Mouse (Mus musculus) embryonic stem cell, embryonic (primary cell): ENCODE measurements around the gene Ankdd1b.

Experiments used
- CTCF ChIA-PET, 4 experiments: fragments of 300-600 bp in 2 of 4; fragments of 350-600 bp in 2 of 4; sonication (Branson Sonifier 250); formaldehyde crosslinking; loops; one replicate each; lab custom pipeline; 2022; ENCODE audit warnings: inconsistent platforms in 2 of 4; lab: Charles Lee
- POLR2A ChIA-PET, 4 experiments: fragments of 300-600 bp in 2 of 4; fragments of 350-600 bp in 2 of 4; sonication (Branson Sonifier 250); formaldehyde crosslinking; loops; one replicate each; lab custom pipeline; 2022; ENCODE audit warnings: antibody characterized with exemption in 4 of 4, inconsistent platforms in 1 of 4; lab: Charles Lee

The Ankdd1b gene

GRCm38 (mm10) chr13:96470957-96471356 lies at the start of gene Ankdd1b:
Gene Ankdd1b, minus strand, starts transcription at chr13:96471198.
- ChIA-PET POLR2A (interaction anchor here in 1 of 4 experiments (0.5 kb wide), 1 partner anchor 24 kb away, joined by 5 read pairs; no protein-coding TSS in a partner anchor), CTCF (no interaction called here)

GRCm38 (mm10) chr13:96517335-96517734 lies 46.3 kb upstream of the Ankdd1b start:
- CTCF ChIA-PET: interaction anchor here in 2 of 4 experiments (0.5 to 1.2 kb wide), 3 partner anchors 14 to 420 kb away, joined by 3 to 4 read pairs (median 3); no protein-coding TSS in a partner anchor
- POLR2A ChIA-PET: interaction anchor here in 2 of 4 experiments (0.6 to 1.7 kb wide), 7 partner anchors 9 to 38 kb away, joined by 3 to 6 read pairs (median 4); partner anchors contain the start of genes Col4a3bp (in 1 of the 2) and Polk (in 1 of the 2)

- CTCF ChIA-PET: interaction anchor here in 1 of 4 experiments (1.2 kb wide), 1 partner anchor 13 kb away, joined by 3 read pairs; no protein-coding TSS in a partner anchor
- POLR2A ChIA-PET: interaction anchor here in 2 of 4 experiments (1.1 to 1.7 kb wide), 5 partner anchors 12 to 39 kb away, joined by 3 to 6 read pairs (median 4); partner anchors contain the start of genes Col4a3bp (in 1 of the 2) and Polk (in 1 of the 2)
These were observed 45.3 kb upstream of the Ankdd1b start for GRCm38 (mm10) chr13:96516249-96516648.

DNA sequence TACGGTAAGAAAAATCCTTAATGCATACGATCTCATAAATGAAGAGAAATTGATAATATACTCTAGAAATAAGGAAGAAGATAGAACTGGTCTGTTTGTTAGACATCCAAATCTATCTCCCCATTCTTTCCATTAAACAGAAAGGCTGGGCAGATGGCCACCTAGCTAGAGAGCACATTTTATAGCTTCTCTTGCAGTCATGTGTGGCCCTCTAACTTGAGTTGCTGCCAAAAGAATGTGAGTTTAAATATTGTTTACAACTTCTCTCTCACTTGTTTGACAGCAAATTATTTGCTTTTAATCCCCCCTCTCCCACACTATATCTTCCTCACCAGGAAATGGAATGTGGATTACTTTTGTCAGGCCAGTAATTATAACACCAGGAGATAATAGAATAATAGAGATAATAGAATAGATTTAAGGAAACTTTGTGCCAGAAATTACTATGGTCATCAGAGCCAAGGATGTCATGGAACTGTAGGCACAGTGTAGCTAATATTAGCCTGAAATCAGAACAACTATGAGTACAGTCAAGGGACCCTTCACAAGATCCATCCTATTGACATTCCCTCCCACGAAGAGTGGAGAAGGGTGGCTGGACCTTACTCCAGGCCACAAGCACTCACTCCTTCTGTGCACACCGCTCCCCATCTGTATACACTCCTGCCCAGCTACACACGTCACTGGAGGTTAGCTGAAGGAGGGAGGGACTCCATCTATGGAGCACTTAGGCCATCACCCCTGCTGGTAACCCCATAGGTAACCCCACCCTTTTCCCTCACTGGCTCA lies 43.4 kb upstream of the Ankdd1b start:
- POLR2A ChIA-PET: no interaction called here
- CTCF ChIA-PET: interaction anchor here in 1 of 4 experiments (0.6 kb wide), 1 partner anchor 23 kb away, joined by 5 read pairs; no protein-coding TSS in a partner anchor

DNA sequence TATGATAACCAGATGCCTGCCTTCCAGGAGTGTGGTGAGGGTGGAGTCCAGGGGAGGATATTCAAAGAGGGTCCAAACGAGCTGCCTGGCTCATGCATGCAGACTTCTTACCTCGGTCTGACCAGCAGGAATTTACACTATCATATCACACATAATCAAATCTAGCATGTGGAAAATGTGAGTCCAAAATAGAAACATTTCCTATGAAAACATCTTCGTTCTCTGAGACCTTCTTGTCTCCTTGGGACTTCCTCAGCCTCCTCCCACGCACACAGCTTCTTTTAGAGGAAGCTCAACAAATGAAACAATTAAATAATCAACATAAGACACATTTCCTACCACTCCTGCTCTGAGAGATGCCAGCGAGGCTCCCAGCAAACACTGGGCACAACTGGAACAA lies 40.9 kb upstream of the Ankdd1b start:
- ChIA-PET CTCF (interaction anchor here in 1 of 4 experiments (0.6 kb wide), 1 partner anchor 21 kb away, joined by 3 read pairs; no protein-coding TSS in a partner anchor), POLR2A (interaction anchor here in 2 of 4 experiments (0.8 to 1.0 kb wide), 2 partner anchors 15 to 20 kb away, joined by 3 to 4 read pairs; no protein-coding TSS in a partner anchor)

DNA sequence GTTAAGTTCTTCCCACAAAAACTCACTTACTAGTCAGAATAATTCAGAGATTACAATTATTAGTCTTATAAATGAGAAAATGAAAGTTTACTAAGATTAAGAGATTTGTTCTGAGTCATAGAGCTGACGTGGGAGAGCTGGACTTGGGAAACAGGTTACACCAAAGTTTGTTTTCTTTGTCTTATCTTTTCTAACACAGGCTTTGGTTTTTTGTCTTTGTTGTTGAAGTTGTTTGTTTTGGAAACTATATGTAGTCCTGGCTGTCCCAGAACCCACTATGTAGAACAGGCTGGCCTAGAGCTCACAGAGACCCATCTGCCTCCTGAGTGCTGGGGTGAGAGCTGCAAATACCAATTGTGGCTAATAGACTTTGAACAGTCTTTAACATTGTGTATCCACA lies 40.3 kb upstream of the Ankdd1b start:
- POLR2A ChIA-PET: interaction anchor here in 2 of 4 experiments (0.8 to 1.0 kb wide), 2 partner anchors 16 to 21 kb away, joined by 3 to 4 read pairs; no protein-coding TSS in a partner anchor
- CTCF ChIA-PET: no interaction called here

DNA sequence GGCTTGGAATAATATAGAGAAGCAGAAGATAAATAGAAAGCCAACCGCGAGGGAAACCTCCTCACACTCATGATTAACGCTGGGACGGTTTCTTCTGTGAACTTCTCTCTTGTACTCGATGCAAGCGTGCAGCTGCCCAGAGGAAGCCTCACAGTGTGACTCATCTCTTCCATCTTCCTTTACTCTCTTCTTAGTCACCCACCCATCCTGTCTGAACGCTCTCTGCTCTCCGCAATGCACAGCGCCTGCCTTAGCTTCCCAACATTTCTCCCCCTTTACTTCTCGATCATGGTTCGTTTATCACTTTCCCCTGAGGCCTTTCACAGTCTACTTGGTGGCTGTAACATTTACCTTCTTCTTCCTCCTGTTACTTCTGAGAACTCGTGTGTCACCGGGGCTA lies 39.6 kb upstream of the Ankdd1b start:
- CTCF ChIA-PET: no interaction called here
- POLR2A ChIA-PET: interaction anchor here in 1 of 4 experiments (1.2 to 1.5 kb wide), 2 partner anchors 11 to 32 kb away, joined by 3 to 4 read pairs; partner anchors contain the start of genes Col4a3bp and Polk

GRCm38 (mm10) chr13:96507541-96507940 lies 36.5 kb upstream of the Ankdd1b start:
- CTCF ChIA-PET: interaction anchor here in 1 of 4 experiments (0.6 to 1.2 kb wide), 2 partner anchors 9 to 506 kb away, joined by 3 to 4 read pairs; no protein-coding TSS in a partner anchor
- POLR2A ChIA-PET: interaction anchor here in 1 of 4 experiments (1.4 kb wide), 1 partner anchor 18 kb away, joined by 3 read pairs; no protein-coding TSS in a partner anchor

DNA sequence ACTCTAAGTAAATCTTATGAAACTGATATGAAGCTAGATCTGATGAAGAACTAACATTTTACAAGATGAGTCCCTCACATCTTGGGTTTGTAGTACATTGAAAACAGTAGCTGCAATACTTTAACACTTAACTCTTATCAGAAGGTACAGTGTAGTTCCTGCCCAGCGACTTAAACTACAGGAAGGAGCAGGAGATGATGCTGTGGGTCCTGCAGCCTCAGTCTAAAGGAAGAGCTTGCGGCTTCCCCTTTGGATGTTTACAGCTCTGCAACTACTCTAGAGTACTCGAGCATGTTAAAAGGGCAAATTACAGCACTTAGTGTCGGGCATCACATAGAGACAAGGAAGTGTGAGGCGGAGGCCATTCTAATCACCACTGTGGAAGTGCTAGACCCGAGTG lies 35.3 kb upstream of the Ankdd1b start:
- CTCF ChIA-PET: no interaction called here
- POLR2A ChIA-PET: interaction anchor here in 1 of 4 experiments (0.6 kb wide), 1 partner anchor 41 kb away, joined by 6 read pairs; no protein-coding TSS in a partner anchor

- POLR2A ChIA-PET: no interaction called here
- CTCF ChIA-PET: no interaction called here
These were observed 34.7 kb upstream of the Ankdd1b start for GRCm38 (mm10) chr13:96505661-96506060.

- POLR2A ChIA-PET: no interaction called here
- CTCF ChIA-PET: no interaction called here
These were observed 28.9 kb upstream of the Ankdd1b start for GRCm38 (mm10) chr13:96499891-96500290.

DNA sequence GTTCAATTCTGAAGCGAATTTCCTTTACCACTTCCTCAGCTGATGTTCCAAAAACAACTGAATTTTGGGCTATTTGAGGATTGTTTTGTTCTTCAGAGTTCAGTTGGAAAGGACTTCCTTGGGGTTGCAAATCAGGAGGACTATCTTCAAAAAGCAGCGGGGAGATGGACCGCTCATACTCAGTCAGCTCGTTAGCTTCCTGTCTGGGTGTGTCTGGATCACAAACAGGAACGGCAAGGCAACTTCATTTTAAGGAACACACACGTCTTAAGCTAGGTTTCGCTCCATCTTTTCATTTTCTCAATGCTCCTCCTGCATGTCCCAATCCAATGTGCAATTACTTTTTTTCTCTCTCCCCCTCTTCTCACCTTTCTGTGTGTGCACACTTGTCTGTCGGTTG lies 25.6 kb upstream of the Ankdd1b start:
- ChIA-PET CTCF (no interaction called here), POLR2A (no interaction called here)

DNA sequence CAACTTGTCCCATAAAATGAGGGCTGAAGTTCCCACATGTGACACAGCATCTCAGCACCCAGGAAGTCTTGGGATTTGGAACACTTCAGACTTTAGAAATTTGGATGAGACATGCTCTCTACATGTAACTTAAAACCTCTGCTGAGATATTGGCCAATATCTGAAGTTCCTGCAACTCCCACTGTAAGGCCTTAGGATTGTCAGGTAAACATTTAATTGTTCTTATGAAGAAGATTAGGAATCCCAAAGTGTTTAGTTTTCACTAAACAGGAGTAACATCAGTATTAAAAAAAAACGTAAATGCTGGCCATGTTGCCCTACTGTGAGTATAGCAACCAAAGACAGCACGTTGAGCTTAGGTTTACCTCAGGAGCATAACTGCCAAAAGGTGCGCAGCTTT lies 19.4 kb upstream of the Ankdd1b start, which contains the start of gene Gm17622:
TSS of gene Gm17622 (plus strand) at position 301 of the 400 bp plus-strand sequence.
- CTCF ChIA-PET: interaction anchor here in 1 of 4 experiments (0.6 kb wide), 1 partner anchor 21 kb away, joined by 3 read pairs; no protein-coding TSS in a partner anchor

DNA sequence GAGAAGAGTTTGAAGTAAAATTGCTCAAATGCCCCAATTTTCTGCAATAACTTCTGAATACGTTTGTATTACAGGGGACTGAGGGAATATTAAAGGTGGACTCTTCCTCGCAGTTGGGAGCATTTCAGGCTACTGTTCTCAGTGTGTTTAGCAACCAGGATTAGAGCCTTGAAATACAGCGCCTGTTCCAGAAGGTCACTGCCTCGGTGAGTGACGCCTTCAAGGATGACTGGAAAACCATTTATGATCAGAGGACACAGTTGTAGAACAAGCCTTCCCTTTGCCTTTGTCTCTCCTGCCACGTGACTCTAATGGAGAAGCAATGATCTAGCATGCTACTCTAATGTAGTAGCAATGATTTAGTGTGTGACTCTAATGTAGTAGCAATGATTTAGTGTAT lies 17.0 kb upstream of the Ankdd1b start:
- ChIA-PET CTCF (no interaction called here), POLR2A (no interaction called here)

More for the DNA sequence above, 19.4 kb upstream of the Ankdd1b start, which contains the start of gene Gm17622:
- POLR2A ChIA-PET: interaction anchor here in 1 of 4 experiments (0.5 to 1.1 kb wide), 3 partner anchors 21 to 1235 kb away, joined by 3 read pairs; no protein-coding TSS in a partner anchor

GRCm38 (mm10) chr13:96487230-96487629 lies 16.2 kb upstream of the Ankdd1b start:
- CTCF ChIA-PET: no interaction called here
- POLR2A ChIA-PET: no interaction called here

DNA sequence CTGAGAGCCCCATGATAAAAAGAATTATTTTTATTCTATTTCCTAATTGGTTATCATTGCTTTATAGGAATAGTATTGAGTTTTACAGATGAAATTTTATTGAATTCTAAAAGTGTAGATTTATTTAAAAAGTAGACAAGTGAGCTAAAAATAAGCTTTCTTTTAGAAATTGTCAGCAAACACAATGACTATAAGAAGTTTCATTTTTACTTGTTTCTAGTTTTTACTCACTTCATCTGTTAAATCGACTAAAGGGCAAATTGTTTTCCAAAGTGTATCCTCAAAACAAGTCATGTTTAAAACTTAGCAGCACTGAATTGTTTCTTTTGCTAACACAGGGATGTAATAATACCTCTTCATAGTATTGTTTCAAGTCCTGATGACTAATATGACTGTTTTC lies 8.0 kb upstream of the Ankdd1b start:
- ChIA-PET CTCF (interaction anchor here in 1 of 4 experiments (0.6 kb wide), 1 partner anchor 51 kb away, joined by 3 read pairs; no protein-coding TSS in a partner anchor), POLR2A (no interaction called here)

- CTCF ChIA-PET: no interaction called here
- POLR2A ChIA-PET: no interaction called here
These were observed 6.2 kb upstream of the Ankdd1b start for GRCm38 (mm10) chr13:96477226-96477625.

GRCm38 (mm10) chr13:96470556-96470955 lies 442 bp downstream of the Ankdd1b start:
- CTCF ChIA-PET: no interaction called here
- POLR2A ChIA-PET: interaction anchor here in 2 of 4 experiments (0.5 to 0.7 kb wide), 2 partner anchors 24 to 81 kb away, joined by 3 to 5 read pairs; no protein-coding TSS in a partner anchor

DNA sequence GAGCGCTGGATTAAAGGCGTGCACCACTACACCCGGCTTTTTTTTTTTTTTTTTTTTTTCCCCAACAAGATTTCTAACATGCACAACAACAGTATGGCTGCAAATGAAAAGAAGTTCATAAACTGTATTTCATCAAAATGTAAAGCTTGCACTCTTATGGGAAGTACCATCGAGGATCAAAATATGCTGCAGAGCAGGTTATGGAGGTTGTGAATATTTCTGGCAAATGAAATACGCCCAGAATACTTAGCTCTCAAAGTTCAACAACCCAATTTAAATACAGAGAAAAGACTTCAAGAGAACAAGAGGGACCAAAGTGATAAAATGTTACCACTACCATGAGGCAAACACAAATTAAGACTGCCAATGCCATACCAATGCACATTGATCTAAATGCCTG lies 2.3 kb downstream of the Ankdd1b start:
- CTCF ChIA-PET: interaction anchor here in 2 of 4 experiments (0.6 to 0.7 kb wide), 4 partner anchors 453 to 607 kb away, joined by 3 to 12 read pairs (median 5); no protein-coding TSS in a partner anchor
- POLR2A ChIA-PET: interaction anchor here in 1 of 4 experiments (0.6 to 1.8 kb wide), 4 partner anchors 14 to 384 kb away, joined by 3 to 4 read pairs (median 4); no protein-coding TSS in a partner anchor
